Mouse (Mus musculus) layer of hippocampus, adult 11-12 months (tissue): Measurements from ENCODE around the gene Hhatl.

Experiments used
- DNase-seq: peaks from one replicate; pipeline ENCODE4 v3.0.0; 2022; ENCODE audit warnings: low spot score

Gene Hhatl

DNA sequence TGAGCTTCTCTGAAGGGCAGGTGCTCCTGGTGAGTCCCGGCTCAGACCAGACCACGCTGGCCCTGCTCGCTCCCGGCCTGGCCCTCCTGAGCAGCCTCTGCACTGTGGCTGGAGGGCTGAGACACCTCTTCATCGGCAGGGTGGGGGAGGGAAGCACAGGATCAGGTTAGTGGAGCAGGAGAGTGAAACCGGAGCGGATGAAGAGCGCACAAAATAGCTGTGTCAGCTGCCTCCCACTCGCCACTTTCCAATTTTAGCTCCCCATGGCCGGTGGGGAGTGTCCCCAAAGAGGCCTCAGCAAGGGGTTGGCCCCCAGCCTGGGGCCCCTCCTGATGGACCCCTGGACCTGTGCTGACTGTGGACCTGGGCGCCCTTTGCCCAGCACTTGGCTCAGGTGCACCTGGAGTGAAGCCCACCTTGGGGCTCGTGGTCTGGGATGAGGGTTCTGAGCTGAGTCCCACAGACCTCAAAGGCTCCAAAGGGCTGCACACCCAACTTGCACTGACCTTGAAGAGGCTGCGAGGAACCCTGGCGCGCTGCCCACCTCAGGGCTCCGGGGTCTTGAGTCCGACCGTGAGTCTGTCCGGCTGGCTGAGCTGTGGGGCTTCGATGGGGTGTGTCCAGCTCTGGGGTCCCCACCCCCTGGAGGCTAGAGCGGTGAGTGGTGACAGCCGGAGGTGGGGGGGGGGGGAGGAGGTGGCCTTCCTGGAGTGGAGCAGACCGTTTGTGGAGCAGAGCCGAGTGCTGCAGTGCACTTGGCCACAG is at the start of gene Hhatl:
Hhatl (minus strand) TSS at position 751 of the 765 bp plus-strand sequence.
- no peak for DNase-seq

DNA sequence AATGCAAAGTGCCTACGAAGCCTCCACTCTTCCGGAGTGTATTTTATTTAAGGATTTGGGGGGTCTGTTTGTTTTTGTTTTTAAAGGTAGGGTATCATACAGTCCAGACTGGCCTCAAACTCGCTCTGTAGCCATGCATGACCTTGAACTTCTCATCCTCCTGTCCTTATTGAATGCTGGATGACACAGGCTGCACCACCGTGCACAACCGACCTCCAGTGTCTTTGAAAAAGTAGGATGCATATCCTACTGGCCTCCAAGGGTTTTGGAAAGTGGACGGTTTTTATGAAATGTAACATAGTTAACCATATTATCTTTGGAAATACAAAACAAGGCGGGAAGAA is 47.3 kb upstream of the Hhatl start:
- DNase-seq, result no peak

DNA sequence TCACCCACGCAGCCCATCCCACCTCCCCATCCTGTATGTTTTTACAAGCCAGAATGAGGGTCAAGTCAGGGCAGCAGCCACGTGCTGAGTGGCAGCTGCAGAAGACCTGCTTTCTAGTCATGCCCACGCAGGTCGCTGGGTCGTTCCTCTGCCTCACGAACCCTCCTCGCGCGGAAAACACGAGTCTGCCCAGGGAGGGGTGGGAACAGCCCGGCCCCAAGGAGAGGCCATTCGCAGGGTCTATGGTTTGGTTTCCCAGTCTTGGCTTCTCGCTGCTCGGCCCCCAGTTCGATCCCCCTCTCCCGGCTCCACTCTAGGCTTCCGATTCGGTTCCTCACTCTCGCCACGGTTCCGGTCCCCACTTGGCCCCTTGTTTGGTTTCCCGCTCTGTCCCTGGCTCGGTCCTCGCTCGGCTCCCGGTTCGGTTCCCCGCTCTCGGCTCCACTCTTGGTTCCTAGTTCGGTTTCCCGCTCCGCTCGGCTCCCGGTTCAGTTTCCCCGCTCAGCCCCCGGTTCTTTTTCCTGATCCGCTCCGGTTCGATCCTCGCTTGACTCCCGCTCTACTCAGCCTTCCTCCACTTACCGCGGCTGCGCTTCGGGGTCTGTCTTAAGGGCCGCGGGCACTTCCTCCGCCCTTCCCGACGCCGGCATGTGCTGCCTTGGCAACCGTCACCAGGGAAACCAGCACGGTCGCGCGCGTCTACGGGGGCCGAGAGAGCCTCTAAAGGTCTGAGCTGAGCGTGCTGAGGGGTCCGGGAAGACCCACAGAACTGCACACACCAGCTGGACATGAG is 46.7 kb upstream of the Hhatl start, which contains the start of gene Ccdc13:
Ccdc13 (minus strand) TSS at position 633 of the 793 bp plus-strand sequence.
- peak; percentile 83 for DNase-seq

GRCm38 (mm10) chr9:121838008-121838407 is 45.7 kb upstream of the Hhatl start:
- no peak for DNase-seq

- no peak for DNase-seq
Observed at GRCm38 (mm10) chr9:121833825-121834224, 41.5 kb upstream of the Hhatl start.

- peak; percentile 93 for DNase-seq
Observed at GRCm38 (mm10) chr9:121830956-121831293, 38.6 kb upstream of the Hhatl start.

DNA sequence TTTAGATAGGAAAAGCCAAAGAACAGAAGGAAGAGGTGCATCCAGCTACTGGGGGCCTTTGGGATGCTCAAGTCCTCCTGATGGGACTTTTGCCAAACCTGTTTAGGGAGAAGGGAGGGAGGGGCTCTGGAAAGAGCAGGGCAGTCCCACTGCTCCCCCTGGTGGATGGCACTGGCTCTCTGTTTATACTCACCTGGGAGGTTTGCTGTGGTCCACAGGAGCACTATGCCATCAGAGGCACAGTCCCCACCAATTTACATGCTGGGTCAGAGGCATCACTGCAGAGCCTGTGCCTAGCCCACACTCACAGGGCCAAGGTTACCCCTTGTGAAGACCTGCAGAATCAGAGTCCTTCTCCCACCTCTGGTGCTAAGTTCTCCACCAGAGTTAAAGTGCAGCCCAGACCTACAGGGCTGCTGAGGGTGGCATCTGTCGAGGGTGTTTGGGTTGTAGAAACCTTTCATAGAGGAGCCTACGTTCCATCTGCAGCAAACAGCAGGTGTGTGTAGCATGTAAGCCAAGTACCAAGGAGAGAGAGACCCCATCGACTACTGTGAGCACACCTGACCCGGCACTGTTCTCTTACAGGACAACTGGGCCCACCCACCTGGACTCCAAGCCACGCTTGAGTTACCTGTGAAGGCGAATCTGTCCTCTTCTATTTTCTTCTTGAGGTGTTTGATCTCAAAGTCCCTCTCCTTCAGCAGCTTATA is 38.1 kb upstream of the Hhatl start:
- DNase-seq, result peak; percentile 77

- DNase-seq, result no peak
Observed at GRCm38 (mm10) chr9:121829270-121829992, 37.1 kb upstream of the Hhatl start.

GRCm38 (mm10) chr9:121828314-121828713 is 36.0 kb upstream of the Hhatl start:
- no peak for DNase-seq

DNA sequence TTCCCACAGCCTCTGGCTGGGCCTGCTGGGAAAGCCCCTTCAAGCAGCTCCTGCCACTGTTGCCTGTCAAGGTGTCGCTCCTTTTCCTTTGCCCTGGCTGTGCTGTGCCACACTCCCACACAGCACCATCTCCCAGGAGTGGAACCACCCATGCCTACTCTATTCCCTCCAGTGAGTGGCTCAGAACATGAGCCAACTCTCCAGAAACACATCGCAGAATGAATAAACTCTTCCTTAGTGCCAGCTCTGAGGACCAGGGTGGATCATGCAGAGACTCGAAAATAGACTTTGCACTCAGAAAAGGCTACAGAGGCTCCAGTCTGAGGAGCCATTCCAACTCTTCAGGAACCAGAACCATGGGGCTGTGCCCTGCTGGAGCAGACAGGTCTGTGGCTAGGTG is 34.0 kb upstream of the Hhatl start:
- no peak for DNase-seq

DNA sequence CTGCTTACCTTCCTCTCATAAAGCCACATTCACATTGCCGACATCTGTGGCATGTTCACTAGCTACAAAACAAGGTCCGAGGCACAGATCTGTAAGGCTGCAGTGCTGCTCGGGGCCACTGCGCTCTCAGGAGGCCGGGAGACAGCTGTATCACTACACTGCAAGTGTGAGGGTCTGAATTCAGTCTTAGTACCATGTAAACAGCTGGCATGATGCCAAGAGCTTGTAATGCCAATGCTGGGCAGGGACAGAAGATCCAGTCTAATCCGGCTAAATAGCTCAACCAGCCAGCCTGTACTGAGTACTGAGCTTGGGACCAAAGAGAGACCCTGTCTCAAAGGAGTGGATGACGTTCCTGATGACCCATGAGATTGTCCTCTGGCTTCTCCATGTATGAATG is 31.7 kb upstream of the Hhatl start:
- DNase-seq, result peak; percentile 51

GRCm38 (mm10) chr9:121823051-121823450 is 30.7 kb upstream of the Hhatl start:
- peak; percentile 45 for DNase-seq

GRCm38 (mm10) chr9:121822585-121822991 is 30.3 kb upstream of the Hhatl start:
- peak; percentile 70 for DNase-seq

- DNase-seq, result no peak
Observed at GRCm38 (mm10) chr9:121820765-121821164, 28.5 kb upstream of the Hhatl start.

GRCm38 (mm10) chr9:121819771-121820471 is 27.6 kb upstream of the Hhatl start:
- DNase-seq, result no peak

DNA sequence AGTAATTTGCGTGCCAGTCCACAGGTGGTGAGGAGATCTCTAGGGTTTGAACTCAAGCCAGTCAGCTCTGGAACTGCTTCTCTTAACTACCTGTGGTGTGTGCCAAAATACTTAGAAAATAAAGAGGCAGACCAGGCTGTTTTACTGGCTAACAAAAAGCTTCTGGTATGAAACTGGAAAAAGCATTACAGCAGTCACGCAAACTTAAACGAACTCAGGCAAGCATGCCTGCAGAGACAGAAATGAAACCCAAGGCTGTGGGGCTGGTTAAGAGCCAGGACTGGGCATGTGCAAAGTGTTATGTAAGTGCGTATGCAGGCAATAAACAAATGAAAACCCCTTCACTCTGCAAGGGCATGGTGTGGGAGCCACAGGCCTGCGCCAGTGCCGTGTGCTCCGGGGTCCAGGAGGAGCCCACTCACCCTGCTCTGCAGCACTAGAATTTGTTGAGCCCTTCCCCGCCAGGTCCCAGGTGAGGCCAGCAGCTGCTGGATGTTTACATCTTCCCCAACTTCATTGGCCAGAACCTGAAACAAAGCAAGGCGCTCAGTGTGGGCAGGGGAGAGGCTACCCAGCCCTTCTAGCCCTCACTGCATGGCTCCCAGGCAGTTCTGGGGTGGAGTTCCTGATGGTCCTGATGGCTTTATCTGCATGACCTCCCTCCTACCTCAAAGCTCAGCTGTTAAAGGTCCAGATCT is 26.9 kb upstream of the Hhatl start:
- peak; percentile 59 for DNase-seq

- DNase-seq, result no peak
Observed at GRCm38 (mm10) chr9:121815183-121815582, 22.9 kb upstream of the Hhatl start.

- DNase-seq, result peak; percentile 85
Observed at GRCm38 (mm10) chr9:121810081-121810821, 17.9 kb upstream of the Hhatl start.

GRCm38 (mm10) chr9:121808511-121808910 is 16.2 kb upstream of the Hhatl start:
- no peak for DNase-seq

DNA sequence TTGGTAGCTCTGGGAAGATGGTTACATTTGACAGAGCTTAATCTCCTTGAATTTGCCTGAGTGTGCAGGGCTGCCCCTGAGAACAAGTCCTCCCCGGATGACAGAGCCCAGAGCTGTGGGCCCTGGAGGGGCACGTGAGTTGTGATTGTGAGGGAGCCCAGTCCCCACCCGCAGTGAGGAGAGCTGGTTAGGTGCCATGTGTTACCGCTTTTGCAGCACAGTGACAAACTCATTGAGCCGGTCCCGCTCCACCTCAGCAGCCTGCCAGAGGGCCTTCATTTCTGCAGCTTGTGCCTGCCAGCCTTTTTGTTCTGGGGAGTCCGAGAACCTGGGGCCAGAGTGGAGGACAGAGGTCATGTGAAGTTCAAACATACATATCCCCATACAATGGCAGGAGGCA is 15.6 kb upstream of the Hhatl start:
- no peak for DNase-seq
